ENCODE assay signal across 9 mouse cellular contexts in the genomic region with DNA sequence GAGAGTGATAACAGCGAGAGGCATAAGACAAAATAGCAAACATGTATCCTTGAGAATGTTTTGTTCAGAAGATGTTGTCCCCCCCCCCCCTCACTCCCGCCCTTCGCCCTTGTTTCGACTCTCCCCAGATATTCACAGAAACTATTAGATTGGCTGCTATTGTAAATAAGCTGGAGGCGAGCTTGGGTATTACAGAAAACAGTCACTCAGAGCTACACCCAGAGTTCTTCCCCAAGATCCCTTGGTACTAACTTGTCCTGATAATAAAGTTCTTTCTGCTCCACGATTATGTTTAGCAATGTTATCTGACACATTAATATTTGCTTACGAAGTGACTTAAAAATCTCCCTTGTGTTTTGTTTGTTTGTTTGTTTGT. TPM values are rescaled to one million over a fixed set of nuclear protein-coding genes. Genes with fewer than 3 reads are reported as not detected.
A peak's percentile ranks its signal among the peaks of the same experiment; 100 is the strongest.
DNase-seq lines count a peak whose midpoint lies in the region; ATAC-seq and TF ChIP-seq lines count a peak whose summit lies in the region.
"Had no signal": no experiment of that assay in that cellular context is flagged by ENCODE, and none has a peak within 500 bp of the region (broad histone marks: within the 10 kb centered on the region; RNA-seq: fewer than 3 reads in every experiment).

No protein-coding gene starts in this region.

- ATAC-seq in heart, embryonic 16.5 days (replicated peaks; ENCODE audit: extremely low read depth, insufficient read depth, low FRiP score) = peak; percentile 45; the same call in 1 of the 2 replicates
- peak; percentile 31; the same call in 1 of the 2 replicates for ATAC-seq in hindbrain, postnatal 0 days
- ATAC-seq in midbrain, embryonic 13.5 days = peak; percentile 62; the same call in 1 of the 2 replicates
- ATAC-seq in cerebellum, adult (ENCODE audit: insufficient number of reproducible peaks, low FRiP score, low TSS enrichment) = no peak

- H3K9ac ChIP-seq in heart, embryonic 16.5 days (ENCODE audit: low read length) = peak overlapping the region; percentile 53
- H3K9ac ChIP-seq in hindbrain, postnatal 0 days (replicated peaks; ENCODE audit: low read length) = peak overlapping the region; percentile 53
- H3K9ac ChIP-seq in midbrain, embryonic 13.5 days (replicated peaks) = peak overlapping the region; percentile 50

- peak overlapping the region; percentile 76 for H3K4me2 ChIP-seq in heart, embryonic 16.5 days (ENCODE audit: low read depth, low read length)
- H3K4me2 ChIP-seq in hindbrain, postnatal 0 days (ENCODE audit: low read depth, low read length) = peak overlapping the region; percentile 90
- peak overlapping the region; percentile 81 for H3K4me2 ChIP-seq in midbrain, embryonic 13.5 days (replicated peaks)

- WGBS in heart, embryonic 16.5 days = 12% methylated on average over 7 of the region's 7 CpGs
- WGBS in embryonic facial prominence, embryonic 10.5 days = 13% methylated on average over 7 of the region's 7 CpGs
- 10% methylated on average over 7 of the region's 7 CpGs for WGBS in hindbrain, postnatal 0 days
- 12% methylated on average over 7 of the region's 7 CpGs for WGBS in midbrain, embryonic 13.5 days

- TF ChIP-seq CTCF in hindbrain, postnatal 0 days (IDR thresholded peaks at IDR 0.05; ENCODE audit: low read depth) = peak; percentile 31; the same call in 1 of the 2 replicates

- no peaks in the 10 kb centered on the region for H3K36me3 ChIP-seq in heart, embryonic 16.5 days (ENCODE audit: control insufficient read depth, insufficient read depth)
- H3K36me3 ChIP-seq in embryonic facial prominence, embryonic 10.5 days (replicated peaks) = no peaks in the 10 kb centered on the region
- H3K36me3 ChIP-seq in hindbrain, postnatal 0 days (ENCODE audit: insufficient read depth, low read length) = no peaks in the 10 kb centered on the region
- no peaks in the 10 kb centered on the region for H3K36me3 ChIP-seq in midbrain, embryonic 13.5 days

- H3K27me3 ChIP-seq in heart, embryonic 16.5 days (ENCODE audit: control insufficient read depth, insufficient read depth, low read length) = no peaks in the 10 kb centered on the region
- no peaks in the 10 kb centered on the region for H3K27me3 ChIP-seq in embryonic facial prominence, embryonic 10.5 days (replicated peaks; ENCODE audit: low read depth, poor library complexity, severe bottlenecking)
- no peaks in the 10 kb centered on the region for H3K27me3 ChIP-seq in hindbrain, postnatal 0 days (ENCODE audit: insufficient read depth, low read length)
- H3K27me3 ChIP-seq in midbrain, embryonic 13.5 days = no peaks in the 10 kb centered on the region; the same call in 1 of the 2 replicates

- H3K4me1 ChIP-seq in heart, embryonic 16.5 days (ENCODE audit: control insufficient read depth, insufficient read depth, low read length) = peaks cover 4% of the 10 kb centered on the region; the same call in 1 of the 2 replicates
- H3K4me1 ChIP-seq in embryonic facial prominence, embryonic 10.5 days = peaks cover 25% of the 10 kb centered on the region
- no peaks in the 10 kb centered on the region for H3K4me1 ChIP-seq in hindbrain, postnatal 0 days (ENCODE audit: insufficient read depth, low read length)
- peaks cover 39% of the 10 kb centered on the region for H3K4me1 ChIP-seq in midbrain, embryonic 13.5 days (replicated peaks)

- no peak for DNase-seq in heart, postnatal 25 days (ENCODE audit: low spot score)
- no peak for DNase-seq in embryonic facial prominence, embryonic 10.5 days (ENCODE audit: low spot score)
- DNase-seq in hindbrain, postnatal 0 days (ENCODE audit: low spot score) = peak; percentile 32
- no peak for DNase-seq in layer of hippocampus, adult 11-12 months (ENCODE audit: low spot score)
- no peak for DNase-seq in right cerebral cortex, postnatal 14 days

- H3K9me3 ChIP-seq in heart, embryonic 16.5 days (replicated peaks; ENCODE audit: control insufficient read depth, low read length) = no peaks in the 10 kb centered on the region
- no peaks in the 10 kb centered on the region for H3K9me3 ChIP-seq in embryonic facial prominence, embryonic 10.5 days
- no peaks in the 10 kb centered on the region for H3K9me3 ChIP-seq in hindbrain, postnatal 0 days (ENCODE audit: low read length)
- H3K9me3 ChIP-seq in midbrain, embryonic 13.5 days = no peaks in the 10 kb centered on the region

- peak overlapping the region; percentile 59 for H3K4me3 ChIP-seq in heart, embryonic 16.5 days (ENCODE audit: low read length)
- peak overlapping the region; percentile 62 for H3K4me3 ChIP-seq in embryonic facial prominence, embryonic 10.5 days
- H3K4me3 ChIP-seq in hindbrain, postnatal 0 days (ENCODE audit: low read length) = peak overlapping the region; percentile 51
- H3K4me3 ChIP-seq in midbrain, embryonic 13.5 days (replicated peaks) = peak overlapping the region; percentile 55

- H3K27ac ChIP-seq in heart, embryonic 16.5 days (ENCODE audit: low read length) = peak overlapping the region; percentile 56
- H3K27ac ChIP-seq in embryonic facial prominence, embryonic 10.5 days (replicated peaks) = peak overlapping the region; percentile 87
- peak overlapping the region; percentile 82 for H3K27ac ChIP-seq in hindbrain, postnatal 0 days
- peak overlapping the region; percentile 87 for H3K27ac ChIP-seq in midbrain, embryonic 13.5 days

- intact Hi-C loops in heart, postnatal 25 days (cut with DNase I) = no loop called here

RNA-seq across cellular contexts. Expression of gene Abcd2, which starts 0.6 kb away (rescaled TPM):
- 0.50 and 1.3 TPM in 2 replicates for polyA plus RNA-seq in heart, embryonic 16.5 days (2015; fragmentation: Nextera tagmentation; extraction: Ambion mirVana)
- 1 to 10 TPM; 5.4 to 5.8 TPM for total RNA-seq in heart, postnatal 25 days (2021)
- 9.7 and 10.5 TPM in 2 replicates for polyA plus RNA-seq in embryonic facial prominence, embryonic 10.5 days (2016; fragmentation: Nextera tagmentation; extraction: Ambion mirVana)
- total RNA-seq in hindbrain, postnatal 0 days (2014; rRNA removed) = 11.5 and 12.4 TPM in 2 replicates
- polyA plus RNA-seq in hindbrain, postnatal 0 days (2015; fragmentation: Nextera tagmentation; extraction: Ambion mirVana) = 11.2 and 12.7 TPM in 2 replicates
- polyA plus RNA-seq in midbrain, embryonic 13.5 days (2015; fragmentation: Nextera tagmentation; extraction: Ambion mirVana) = 18.6 and 18.8 TPM in 2 replicates

RNA-seq across cellular contexts. Expression of gene CN725425, which starts 7.1 kb away (rescaled TPM):
- not detected in 2 replicates for polyA plus RNA-seq in heart, embryonic 16.5 days (2015; fragmentation: Nextera tagmentation; extraction: Ambion mirVana)
- total RNA-seq in heart, postnatal 25 days (2021) = under 1 TPM; 0.42 to 0.62 TPM
- polyA plus RNA-seq in embryonic facial prominence, embryonic 10.5 days (2016; fragmentation: Nextera tagmentation; extraction: Ambion mirVana) = not detected in 2 replicates
- total RNA-seq in hindbrain, postnatal 0 days (2014; rRNA removed) = not detected in 2 replicates
- 0.30 and 0.34 TPM in 2 replicates for polyA plus RNA-seq in hindbrain, postnatal 0 days (2015; fragmentation: Nextera tagmentation; extraction: Ambion mirVana)
- not detected in 2 replicates for polyA plus RNA-seq in midbrain, embryonic 13.5 days (2015; fragmentation: Nextera tagmentation; extraction: Ambion mirVana)
- polyA plus RNA-seq: gonadal fat pad, adult 2 months had no signal
